Mouse (Mus musculus) heart, embryonic 16.5 days (tissue): ENCODE data around the gene Snapc5. TPM values are rescaled to one million over a fixed set of nuclear protein-coding genes. Genes with fewer than 3 reads are reported as not detected.

Experiments
- ATAC-seq: fragments of 200-750 bp; cut with Nextera tagmentation; replicated peaks from 2 replicates; pipeline ENCODE4 v1.8.0; 2017; ENCODE audit warnings: moderate number of reproducible peaks; ENCODE audit not compliant: insufficient read depth, low FRiP score; ENCODE audit errors: extremely low read depth
- H3K27ac ChIP-seq: fragments of 300-500 bp; sonication (generic); 2 replicates; pipeline ENCODE4 v1.5.1; 2014; ENCODE audit warnings: mild to moderate bottlenecking, low read length, control low read depth, moderate library complexity
- H3K27me3 ChIP-seq: fragments of 300-500 bp; sonication (generic); 2 replicates; pipeline ENCODE4 v1.6.1; 2014; ENCODE audit warnings: low read length, mixed read lengths; ENCODE audit not compliant: control insufficient read depth, insufficient read depth
- H3K36me3 ChIP-seq: fragments of 300-500 bp; sonication (generic); 2 replicates; pipeline ENCODE4 v1.6.1; 2014; ENCODE audit not compliant: control insufficient read depth, insufficient read depth
- H3K4me1 ChIP-seq: fragments of 300-500 bp; sonication (generic); 2 replicates; pipeline ENCODE4 v1.6.1; 2014; ENCODE audit warnings: low read length, mixed read lengths; ENCODE audit not compliant: control insufficient read depth, insufficient read depth
- H3K4me2 ChIP-seq: fragments of 300-500 bp; sonication (generic); 2 replicates; pipeline ENCODE4 v1.6.1; 2014; ENCODE audit warnings: low read depth, mild to moderate bottlenecking, control low read depth, low read length
- H3K4me3 ChIP-seq: fragments of 300-500 bp; sonication (generic); 2 replicates; pipeline ENCODE4 v1.5.1; 2014; ENCODE audit warnings: mild to moderate bottlenecking, control low read depth, low read length
- H3K9ac ChIP-seq: fragments of 300-500 bp; sonication (generic); 2 replicates; pipeline ENCODE4 v1.6.1; 2014; ENCODE audit warnings: low read length, control low read depth
- H3K9me3 ChIP-seq: fragments of 300-500 bp; sonication (generic); replicated peaks from 2 replicates; pipeline ENCODE4 v1.6.1; 2016; ENCODE audit warnings: low read length; ENCODE audit not compliant: control insufficient read depth
- WGBS: fragments of 180-500 bp; shearing (Covaris S2); extraction: QIAGEN DNeasy Blood & Tissue Kit; methylation state at CpG from one replicate; pipeline ENCODE4 v1.1.7; 2014; 5-methylcytosine and 5-hydroxymethylcytosine counted together
- polyA plus RNA-seq: library from polyadenylated mRNA; unstranded; fragments of >200 nt; fragmentation: Nextera tagmentation; extraction: Ambion mirVana; gene quantifications from 2 replicates; pipeline ENCODE4 v1.2.1, GENCODE M21; 2015

The Snapc5 gene
- polyA plus RNA-seq, 1 experiment from 2014 or later, result 30.5 TPM

DNA sequence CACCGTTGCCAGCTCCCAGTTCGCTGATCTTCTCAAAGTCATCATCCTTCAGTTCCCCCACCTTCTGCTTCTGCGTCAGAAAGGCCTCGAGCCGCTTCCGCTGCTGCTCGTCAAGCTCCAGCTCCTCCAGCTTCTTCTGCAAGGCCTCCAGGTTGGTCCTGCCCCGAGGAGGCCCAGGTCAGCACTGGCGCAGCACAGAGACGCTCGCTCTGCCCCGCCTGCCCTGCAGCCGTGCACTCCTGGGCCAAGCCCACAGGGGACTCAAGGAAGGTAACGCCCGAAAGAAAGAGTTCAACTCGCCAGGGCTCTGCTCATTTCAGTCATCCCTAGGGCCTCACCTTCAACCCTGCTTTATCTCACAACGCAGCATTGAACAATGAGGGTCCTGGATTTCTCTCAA, 35.4 kb downstream of the Snapc5 start:
- Histone ChIP-seq H3K4me3 (no peak overlapping the region), H3K27me3 (no peaks in the 10 kb centered on the region), H3K27ac (no peak overlapping the region), H3K9ac (no peak overlapping the region), H3K4me1 (peaks cover 8% of the 10 kb centered on the region; the same call in 1 of the 2 replicates), H3K9me3 (no peaks in the 10 kb centered on the region), H3K4me2 (no peak overlapping the region), H3K36me3 (peaks cover 9% of the 10 kb centered on the region)
- no peak for ATAC-seq
- WGBS, result 86% methylated on average over 17 of the region's 17 CpGs

DNA sequence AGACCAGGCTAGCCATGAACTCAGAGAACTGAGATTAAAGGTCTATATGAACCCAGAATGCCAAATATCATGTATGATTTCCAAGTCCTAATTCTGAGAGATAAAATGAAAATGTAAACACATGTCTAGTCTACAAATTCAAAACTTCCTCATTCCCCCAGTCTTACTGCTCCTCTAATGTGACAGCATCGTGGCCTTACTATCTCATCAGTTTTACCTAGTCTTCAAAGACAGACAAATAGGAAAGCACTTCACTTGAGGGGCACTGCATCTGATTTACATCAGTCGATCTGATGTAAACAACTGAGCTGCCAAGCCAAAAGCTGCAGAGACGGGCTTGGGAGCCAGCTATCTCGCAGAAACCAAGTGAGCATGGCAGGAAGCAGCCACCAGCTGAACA, 37.0 kb downstream of the Snapc5 start:
- ATAC-seq, result no peak
- H3K4me3 ChIP-seq, result no peak overlapping the region
- peaks cover 8% of the 10 kb centered on the region; the same call in 1 of the 2 replicates for H3K4me1 ChIP-seq
- no peaks in the 10 kb centered on the region for H3K27me3 ChIP-seq
- H3K4me2 ChIP-seq, result no peak overlapping the region
- H3K36me3 ChIP-seq, result peaks cover under 1% of the 10 kb centered on the region; the same call in 1 of the 2 replicates
- H3K27ac ChIP-seq, result no peak overlapping the region
- WGBS, result 60% methylated on average over 4 of the region's 4 CpGs
- H3K9me3 ChIP-seq, result no peaks in the 10 kb centered on the region
- no peak overlapping the region for H3K9ac ChIP-seq

DNA sequence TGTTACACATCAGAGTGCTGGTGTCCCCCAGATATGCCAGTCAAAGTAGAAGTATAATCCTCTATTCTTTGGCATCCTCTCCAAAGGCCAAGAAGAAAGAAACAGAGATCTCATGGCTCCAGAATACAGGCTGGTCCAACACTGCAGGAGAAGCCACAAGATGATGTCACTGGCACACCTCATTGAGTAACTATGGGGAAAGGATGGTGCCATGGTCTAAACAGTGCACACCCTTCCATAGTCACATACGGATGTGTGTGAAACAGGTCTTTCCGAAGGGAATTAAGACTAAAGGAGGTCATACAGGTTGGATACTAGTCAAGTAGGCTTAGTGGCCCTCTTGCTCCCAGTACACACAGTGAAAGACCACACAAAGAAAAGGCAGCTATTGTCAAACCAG, 37.6 kb downstream of the Snapc5 start:
- Histone ChIP-seq H3K4me2 (no peak overlapping the region), H3K4me3 (no peak overlapping the region), H3K9ac (no peak overlapping the region), H3K9me3 (no peaks in the 10 kb centered on the region), H3K27me3 (no peaks in the 10 kb centered on the region), H3K36me3 (no peaks in the 10 kb centered on the region), H3K27ac (no peak overlapping the region), H3K4me1 (peaks cover 8% of the 10 kb centered on the region; the same call in 1 of the 2 replicates)
- 82% methylated on average over 2 of the region's 2 CpGs for WGBS
- ATAC-seq, result no peak

DNA sequence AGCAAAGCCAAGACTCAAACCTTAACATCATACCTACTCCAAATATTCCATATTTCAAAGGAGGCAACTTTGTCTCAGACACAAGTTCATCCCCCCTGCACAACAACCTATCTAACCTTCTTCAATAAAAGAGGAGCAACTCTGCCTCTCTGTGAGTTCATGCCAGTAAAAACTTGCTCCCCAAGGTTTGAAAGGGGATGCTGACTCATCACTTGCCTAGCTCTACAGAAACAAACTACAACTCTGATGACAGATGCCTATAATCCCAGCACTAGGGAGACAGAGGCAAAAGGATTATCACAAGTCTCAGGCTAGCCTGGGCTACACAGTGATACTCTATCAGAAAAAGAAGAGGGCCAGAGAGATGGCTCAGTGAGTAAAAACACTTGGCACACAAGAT, 38.8 kb downstream of the Snapc5 start:
- peaks cover 8% of the 10 kb centered on the region; the same call in 1 of the 2 replicates for H3K4me1 ChIP-seq
- H3K4me3 ChIP-seq, result no peak overlapping the region
- no peak overlapping the region for H3K27ac ChIP-seq
- H3K9ac ChIP-seq, result no peak overlapping the region
- H3K9me3 ChIP-seq, result no peaks in the 10 kb centered on the region
- no peak for ATAC-seq
- H3K27me3 ChIP-seq, result no peaks in the 10 kb centered on the region
- no peaks in the 10 kb centered on the region for H3K36me3 ChIP-seq
- H3K4me2 ChIP-seq, result no peak overlapping the region

DNA sequence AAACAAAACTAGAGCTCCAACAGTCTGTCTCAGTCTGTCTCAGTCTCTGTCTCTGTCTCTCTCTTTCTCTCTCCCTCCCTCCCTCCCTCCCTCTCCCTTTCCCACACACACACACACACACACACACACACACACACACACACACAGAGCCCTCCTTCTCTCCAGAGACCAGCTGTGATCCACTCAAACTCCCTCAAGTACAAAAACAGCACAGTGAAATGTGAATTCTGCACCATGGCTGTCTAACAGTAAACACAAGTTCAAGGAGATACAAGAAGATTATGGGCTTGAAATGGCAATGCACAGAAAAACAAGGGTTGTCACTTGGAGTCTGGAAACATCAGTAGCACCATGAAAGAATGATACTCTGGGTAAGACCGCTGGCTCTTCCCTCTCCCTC, 40.2 kb downstream of the Snapc5 start:
- Histone ChIP-seq H3K4me1 (peaks cover 8% of the 10 kb centered on the region; the same call in 1 of the 2 replicates), H3K4me3 (no peak overlapping the region), H3K36me3 (no peaks in the 10 kb centered on the region), H3K4me2 (no peak overlapping the region), H3K9me3 (no peaks in the 10 kb centered on the region), H3K27me3 (no peaks in the 10 kb centered on the region), H3K27ac (no peak overlapping the region), H3K9ac (no peak overlapping the region)
- 82% methylated on average over 1 of the region's 1 CpGs for WGBS
- no peak for ATAC-seq

DNA sequence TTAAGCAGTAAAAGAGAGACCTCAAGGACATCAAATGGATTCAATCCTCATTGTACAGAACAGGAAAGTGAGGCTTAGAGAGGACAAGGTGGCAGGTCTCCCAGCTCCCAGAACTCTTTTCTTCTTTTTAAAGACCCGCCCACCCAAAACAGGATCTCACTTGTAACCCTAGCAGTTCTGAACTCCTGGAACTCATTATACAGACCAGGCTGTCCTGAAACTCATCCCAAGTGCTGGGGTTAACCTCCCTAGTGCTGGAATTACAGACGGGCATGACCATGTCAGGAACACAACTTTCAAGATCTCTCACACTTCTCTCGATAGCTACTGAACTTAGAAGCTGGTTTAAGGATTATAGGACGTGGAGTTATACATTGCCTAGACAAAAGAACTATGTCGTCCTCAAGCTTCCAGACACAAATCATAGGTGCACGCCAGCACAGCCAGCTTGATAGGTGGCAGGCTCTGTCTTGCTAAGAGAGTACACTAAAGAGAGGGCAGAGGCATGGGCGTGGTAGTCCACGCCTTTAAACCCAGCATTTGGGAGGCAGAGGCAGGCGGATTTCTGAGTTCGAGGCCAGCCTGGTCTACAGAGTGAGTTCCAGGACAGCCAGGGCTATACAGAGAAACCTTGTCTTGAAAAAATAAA, 40.8 kb downstream of the Snapc5 start:
- 87% methylated on average over 10 of the region's 10 CpGs for WGBS
- H3K27me3 ChIP-seq, result no peaks in the 10 kb centered on the region
- H3K9me3 ChIP-seq, result no peaks in the 10 kb centered on the region
- ATAC-seq, result no peak
- no peak overlapping the region for H3K9ac ChIP-seq
- no peak overlapping the region for H3K27ac ChIP-seq
- H3K4me3 ChIP-seq, result no peak overlapping the region
- peaks cover 11% of the 10 kb centered on the region for H3K4me1 ChIP-seq
- no peak overlapping the region for H3K4me2 ChIP-seq
- H3K36me3 ChIP-seq, result no peaks in the 10 kb centered on the region

DNA sequence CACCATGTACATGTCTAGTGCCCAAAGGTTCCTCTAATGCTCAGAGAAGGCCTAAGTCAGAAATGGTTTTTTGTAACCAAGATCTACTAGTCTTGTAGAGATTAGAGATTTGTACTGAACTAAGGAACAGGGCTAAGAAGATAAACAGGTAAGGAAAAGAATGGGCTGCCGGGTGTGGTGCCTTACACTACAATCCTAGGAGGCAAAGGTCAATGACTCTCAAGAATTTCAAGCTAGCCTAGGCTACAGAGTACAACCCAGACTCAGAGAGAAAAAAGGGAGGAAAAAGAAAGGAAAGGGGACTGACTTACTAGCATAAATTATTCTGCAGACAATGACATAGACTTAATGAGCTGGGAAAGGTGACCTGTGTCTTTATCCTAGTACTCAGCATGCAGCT, 41.5 kb downstream of the Snapc5 start:
- H3K9ac ChIP-seq, result no peak overlapping the region
- no peak overlapping the region for H3K4me2 ChIP-seq
- no peak for ATAC-seq
- H3K4me3 ChIP-seq, result no peak overlapping the region
- H3K9me3 ChIP-seq, result no peaks in the 10 kb centered on the region
- no peak overlapping the region for H3K27ac ChIP-seq
- H3K4me1 ChIP-seq, result peaks cover 13% of the 10 kb centered on the region
- H3K36me3 ChIP-seq, result no peaks in the 10 kb centered on the region
- no peaks in the 10 kb centered on the region for H3K27me3 ChIP-seq
- 67% methylated on average over 1 of the region's 1 CpGs for WGBS

DNA sequence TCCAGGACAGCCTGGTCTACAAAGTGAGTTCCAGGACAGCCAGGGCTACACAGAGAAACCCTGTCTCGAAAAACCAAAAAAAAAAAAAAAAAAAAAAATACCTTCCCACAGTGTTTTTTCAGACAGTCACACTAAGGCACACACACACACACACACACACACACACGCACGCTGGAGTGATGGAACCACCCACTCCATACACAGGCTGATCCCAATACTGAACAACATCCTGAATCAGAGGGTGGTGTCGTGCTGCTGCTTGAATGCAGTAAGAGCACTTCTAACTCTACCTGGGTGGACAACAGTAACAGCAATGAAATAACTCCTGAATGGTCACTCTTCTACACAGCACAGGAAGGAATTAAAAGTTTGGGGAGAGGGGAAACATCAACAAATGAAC, 42.4 kb downstream of the Snapc5 start:
- Histone ChIP-seq H3K4me1 (peaks cover 18% of the 10 kb centered on the region), H3K36me3 (no peaks in the 10 kb centered on the region), H3K9ac (no peak overlapping the region), H3K4me2 (no peak overlapping the region), H3K9me3 (no peaks in the 10 kb centered on the region), H3K27ac (no peak overlapping the region), H3K27me3 (no peaks in the 10 kb centered on the region), H3K4me3 (no peak overlapping the region)
- WGBS, result 76% methylated on average over 4 of the region's 4 CpGs
- no peak for ATAC-seq

DNA sequence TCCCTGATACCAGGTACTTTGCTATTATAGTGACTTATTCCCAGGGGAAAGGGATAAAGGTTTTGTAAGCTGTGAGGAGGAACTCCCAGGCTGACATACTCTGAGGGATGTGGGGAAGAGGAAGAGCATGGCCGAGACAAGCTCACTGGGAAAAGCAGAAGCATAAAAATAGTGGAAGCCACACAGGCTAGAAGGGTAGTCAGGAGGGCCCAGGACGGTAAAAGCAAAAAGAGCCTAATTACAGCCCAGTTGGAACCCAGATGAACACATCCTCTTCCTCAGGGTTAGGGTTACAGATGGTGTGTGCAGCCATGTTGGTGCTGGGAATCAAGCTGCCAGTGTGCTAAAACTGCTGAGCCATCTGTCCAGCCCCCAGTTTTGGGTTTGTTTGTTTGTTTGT, 43.0 kb downstream of the Snapc5 start:
- H3K36me3 ChIP-seq, result no peaks in the 10 kb centered on the region
- no peak for ATAC-seq
- H3K9me3 ChIP-seq, result no peaks in the 10 kb centered on the region
- no peak overlapping the region for H3K4me2 ChIP-seq
- 64% methylated on average over 2 of the region's 2 CpGs for WGBS
- no peak overlapping the region for H3K27ac ChIP-seq
- H3K4me1 ChIP-seq, result peaks cover 15% of the 10 kb centered on the region
- H3K27me3 ChIP-seq, result no peaks in the 10 kb centered on the region
- no peak overlapping the region for H3K4me3 ChIP-seq
- no peak overlapping the region for H3K9ac ChIP-seq
